Mouse (Mus musculus) limb, embryonic 10.5 days (tissue): ENCODE results near the gene Lysmd2. TPM values are rescaled to one million over a fixed set of nuclear protein-coding genes. Genes with fewer than 3 reads are reported as not detected.
"Not testable (repeated sequence)": the region's sequence is repeated elsewhere in the genome, so short reads cannot be mapped to it uniquely, and the experiment has no call there.

Source experiments
- DNase-seq: peaks from one replicate; pipeline ENCODE4 v3.0.0-alpha.2; 2017; ENCODE audit warnings: low spot score
- H3K27ac ChIP-seq: fragments of 300-500 bp; sonication (generic); 2 replicates; pipeline ENCODE4 v1.5.1; 2016; ENCODE audit warnings: mild to moderate bottlenecking
- H3K27me3 ChIP-seq: fragments of 300-500 bp; sonication (generic); 2 replicates; pipeline ENCODE4 v1.6.1; 2016; ENCODE audit warnings: low read depth, mild to moderate bottlenecking; ENCODE audit not compliant: poor library complexity, severe bottlenecking
- H3K36me3 ChIP-seq: fragments of 300-500 bp; sonication (generic); 2 replicates; pipeline ENCODE4 v1.6.1; 2016; ENCODE audit warnings: mild to moderate bottlenecking, moderate library complexity
- H3K4me1 ChIP-seq: fragments of 300-500 bp; sonication (generic); 2 replicates; pipeline ENCODE4 v1.6.1; 2016
- H3K4me3 ChIP-seq: fragments of 300-500 bp; sonication (generic); 2 replicates; pipeline ENCODE4 v1.5.1; 2016; ENCODE audit warnings: mild to moderate bottlenecking, moderate library complexity
- H3K9me3 ChIP-seq: fragments of 300-500 bp; sonication (generic); replicated peaks from 2 replicates; pipeline ENCODE4 v1.6.1; 2016; ENCODE audit warnings: mild to moderate bottlenecking
- WGBS: fragments of 180-500 bp; shearing (Covaris S2); methylation state at CpG from one replicate; pipeline ENCODE4 v1.1.7; 2016; 5-methylcytosine and 5-hydroxymethylcytosine counted together
- polyA plus RNA-seq: library from polyadenylated mRNA; unstranded; fragments of >200 nt; fragmentation: Nextera tagmentation; extraction: Ambion mirVana; gene quantifications from 2 replicates; pipeline ENCODE4 v1.2.1, GENCODE M21; 2016

The Lysmd2 gene
- polyA plus RNA-seq, 1 experiment from 2014 or later = 14.9 TPM

GRCm38 (mm10) chr9:75633603-75634002, 8.1 kb downstream of the Lysmd2 start:
- Histone ChIP-seq H3K27me3 (no peaks in the 10 kb centered on the region), H3K9me3 (no peaks in the 10 kb centered on the region), H3K27ac (no peak overlapping the region), H3K4me1 (0 out of 2 replicates have a peak, but pooled peaks cover 4% of the 10 kb centered on the region), H3K4me3 (no peak overlapping the region), H3K36me3 (peaks cover 2% of the 10 kb centered on the region; the same call in 1 of the 2 replicates)
- DNase-seq = no peak
- WGBS = 82% methylated on average over 8 of the region's 8 CpGs

- Histone ChIP-seq H3K27ac (no peak overlapping the region), H3K4me1 (0 out of 2 replicates have a peak, but pooled peaks cover 4% of the 10 kb centered on the region), H3K27me3 (no peaks in the 10 kb centered on the region), H3K36me3 (peaks cover 3% of the 10 kb centered on the region; the same call in 1 of the 2 replicates), H3K4me3 (no peak overlapping the region), H3K9me3 (no peaks in the 10 kb centered on the region)
- no peak for DNase-seq
- whole genome bisulfite sequencing = 95% methylated on average over 4 of the region's 4 CpGs
Observed at GRCm38 (mm10) chr9:75634226-75634625, 8.7 kb downstream of the Lysmd2 start.

- no peak overlapping the region for H3K27ac ChIP-seq
- no peaks in the 10 kb centered on the region for H3K27me3 ChIP-seq
- no peaks in the 10 kb centered on the region for H3K36me3 ChIP-seq
- no peaks in the 10 kb centered on the region for H3K9me3 ChIP-seq
- no peak overlapping the region for H3K4me3 ChIP-seq
- H3K4me1 ChIP-seq = peaks cover 9% of the 10 kb centered on the region
- no peak for DNase-seq
- 43% methylated on average over 3 of the region's 3 CpGs for WGBS
Observed at GRCm38 (mm10) chr9:75645405-75645804, 19.9 kb downstream of the Lysmd2 start.

- WGBS = 75% methylated on average over 12 of the region's 12 CpGs
- Histone ChIP-seq H3K9me3 (no peaks in the 10 kb centered on the region), H3K4me3 (no peak overlapping the region), H3K4me1 (no peaks in the 10 kb centered on the region), H3K36me3 (no peaks in the 10 kb centered on the region), H3K27ac (no peak overlapping the region), H3K27me3 (no peaks in the 10 kb centered on the region)
- DNase-seq = no peak
Observed at GRCm38 (mm10) chr9:75653981-75654911, 28.7 kb downstream of the Lysmd2 start.

GRCm38 (mm10) chr9:75656456-75656855, 30.9 kb downstream of the Lysmd2 start:
- not testable (repeated sequence) for H3K27ac ChIP-seq, H3K27me3 ChIP-seq, DNase-seq, H3K36me3 ChIP-seq, H3K4me1 ChIP-seq, H3K4me3 ChIP-seq, H3K9me3 ChIP-seq
- 79% methylated on average over 3 of the region's 3 CpGs for WGBS

- no peak for DNase-seq
- no peak overlapping the region for H3K4me3 ChIP-seq
- H3K9me3 ChIP-seq = no peaks in the 10 kb centered on the region
- WGBS = 89% methylated on average over 8 of the region's 8 CpGs
- no peak overlapping the region for H3K27ac ChIP-seq
- H3K36me3 ChIP-seq = no peaks in the 10 kb centered on the region
- no peaks in the 10 kb centered on the region for H3K27me3 ChIP-seq
- no peaks in the 10 kb centered on the region for H3K4me1 ChIP-seq
Observed at GRCm38 (mm10) chr9:75660917-75661316, 35.4 kb downstream of the Lysmd2 start.

- no peaks in the 10 kb centered on the region for H3K36me3 ChIP-seq
- no peak overlapping the region for H3K4me3 ChIP-seq
- no peaks in the 10 kb centered on the region for H3K27me3 ChIP-seq
- WGBS = 86% methylated on average over 6 of the region's 6 CpGs
- H3K27ac ChIP-seq = no peak overlapping the region
- no peak for DNase-seq
- H3K4me1 ChIP-seq = no peaks in the 10 kb centered on the region
- H3K9me3 ChIP-seq = no peaks in the 10 kb centered on the region
Observed at GRCm38 (mm10) chr9:75665364-75665763, 39.8 kb downstream of the Lysmd2 start.

- Histone ChIP-seq H3K27me3 (no peaks in the 10 kb centered on the region), H3K9me3 (no peaks in the 10 kb centered on the region), H3K36me3 (no peaks in the 10 kb centered on the region), H3K4me3 (no peak overlapping the region), H3K27ac (no peak overlapping the region), H3K4me1 (no peaks in the 10 kb centered on the region)
- no peak for DNase-seq
- WGBS = 83% methylated on average over 5 of the region's 5 CpGs
Observed at GRCm38 (mm10) chr9:75666612-75667011, 41.1 kb downstream of the Lysmd2 start.

GRCm38 (mm10) chr9:75672769-75673168, 47.2 kb downstream of the Lysmd2 start:
- Histone ChIP-seq H3K27me3 (no peaks in the 10 kb centered on the region), H3K4me1 (no peaks in the 10 kb centered on the region), H3K9me3 (no peaks in the 10 kb centered on the region), H3K27ac (no peak overlapping the region), H3K36me3 (no peaks in the 10 kb centered on the region), H3K4me3 (no peak overlapping the region)
- DNase-seq = no peak
- WGBS = 83% methylated on average over 6 of the region's 6 CpGs

- Histone ChIP-seq H3K9me3 (no peaks in the 10 kb centered on the region), H3K4me1 (no peaks in the 10 kb centered on the region), H3K27me3 (no peaks in the 10 kb centered on the region), H3K4me3 (no peak overlapping the region), H3K36me3 (no peaks in the 10 kb centered on the region), H3K27ac (no peak overlapping the region)
- 84% methylated on average over 7 of the region's 7 CpGs for whole genome bisulfite sequencing
- DNase-seq = no peak
Observed at GRCm38 (mm10) chr9:75676226-75676625, 50.7 kb downstream of the Lysmd2 start.

- H3K9me3 ChIP-seq = no peaks in the 10 kb centered on the region
- H3K27me3 ChIP-seq = no peaks in the 10 kb centered on the region
- no peaks in the 10 kb centered on the region for H3K4me1 ChIP-seq
- no peak for DNase-seq
- H3K36me3 ChIP-seq = no peaks in the 10 kb centered on the region
- H3K27ac ChIP-seq = no peak overlapping the region
- H3K4me3 ChIP-seq = no peak overlapping the region
- 82% methylated on average over 7 of the region's 7 CpGs for WGBS
Observed at GRCm38 (mm10) chr9:75678341-75678740, 52.8 kb downstream of the Lysmd2 start.

GRCm38 (mm10) chr9:75679629-75680028, 54.1 kb downstream of the Lysmd2 start:
- DNase-seq = no peak
- peaks cover 7% of the 10 kb centered on the region for H3K4me1 ChIP-seq
- 84% methylated on average over 4 of the region's 4 CpGs for WGBS

GRCm38 (mm10) chr9:75680606-75681005, 55.1 kb downstream of the Lysmd2 start:
- Histone ChIP-seq H3K9me3 (no peaks in the 10 kb centered on the region), H3K27ac (no peak overlapping the region), H3K36me3 (no peaks in the 10 kb centered on the region), H3K4me3 (no peak overlapping the region), H3K4me1 (peaks cover 7% of the 10 kb centered on the region), H3K27me3 (no peaks in the 10 kb centered on the region)
- no peak for DNase-seq
- 91% methylated on average over 5 of the region's 5 CpGs for WGBS

More at GRCm38 (mm10) chr9:75679629-75680028, 54.1 kb downstream of the Lysmd2 start:
- Histone ChIP-seq H3K4me3 (no peak overlapping the region), H3K27ac (no peak overlapping the region), H3K27me3 (no peaks in the 10 kb centered on the region), H3K36me3 (no peaks in the 10 kb centered on the region), H3K9me3 (no peaks in the 10 kb centered on the region)
